Mouse (Mus musculus): ENCODE results near the gene Vasn.
"Not testable (repeated sequence)": the region's sequence is repeated elsewhere in the genome, so short reads cannot be mapped to it uniquely, and the experiment has no call there.

The Vasn gene

GRCm38 (mm10) chr16:4667190-4667808 is 27.6 kb downstream of the Vasn start:
- DNase-seq (ENCODE audit: low read depth, low spot score) = no peak

- no peak for DNase-seq (ENCODE audit: low read depth, low spot score)
Observed at GRCm38 (mm10) chr16:4670317-4670716, 30.6 kb downstream of the Vasn start.

GRCm38 (mm10) chr16:4674091-4674490 is 34.4 kb downstream of the Vasn start:
- DNase-seq (ENCODE audit: low read depth, low spot score) = no peak

- DNase-seq (ENCODE audit: low read depth, low spot score) = no peak
Observed at GRCm38 (mm10) chr16:4676836-4677235, 37.1 kb downstream of the Vasn start.

GRCm38 (mm10) chr16:4678080-4678479 is 38.3 kb downstream of the Vasn start:
- DNase-seq (ENCODE audit: low read depth, low spot score) = no peak

GRCm38 (mm10) chr16:4679121-4680018 is 39.6 kb downstream of the Vasn start, which contains the start of gene Coro7:
TSS of gene Coro7 (minus strand) at chr16:4679777.
- DNase-seq (ENCODE audit: low read depth, low spot score) = peak; percentile 91

- DNase-seq (ENCODE audit: low read depth, low spot score) = not testable (repeated sequence)
Observed at GRCm38 (mm10) chr16:4680922-4681455, 41.2 kb downstream of the Vasn start.

GRCm38 (mm10) chr16:4682628-4683179 is 43.0 kb downstream of the Vasn start:
- no peak for DNase-seq (ENCODE audit: low read depth, low spot score)

GRCm38 (mm10) chr16:4683193-4683580 is 43.4 kb downstream of the Vasn start:
- DNase-seq (ENCODE audit: low read depth, low spot score) = no peak

- DNase-seq (ENCODE audit: low read depth, low spot score) = peak; percentile 86
Observed at GRCm38 (mm10) chr16:4683581-4684456, 44.1 kb downstream of the Vasn start.

- DNase-seq (ENCODE audit: low read depth, low spot score) = no peak
Observed at GRCm38 (mm10) chr16:4684457-4684791, 44.7 kb downstream of the Vasn start.

- DNase-seq (ENCODE audit: low read depth, low spot score) = not testable (repeated sequence)
Observed at GRCm38 (mm10) chr16:4689371-4689770, 49.6 kb downstream of the Vasn start.

All from WW6 (cell line).